Mouse (Mus musculus): Measurements from ENCODE around the gene Tmem150c.

Gene Tmem150c

GRCm38 (mm10) chr5:100166591-100167491, 7.2 kb upstream of the Tmem150c start:
- DNase-seq, result peak; percentile 54

GRCm38 (mm10) chr5:100163368-100163767, 3.8 kb upstream of the Tmem150c start:
- DNase-seq, result no peak

- DNase-seq, result no peak
Observed at GRCm38 (mm10) chr5:100162857-100163256, 3.2 kb upstream of the Tmem150c start.

- DNase-seq, result no peak
Observed at GRCm38 (mm10) chr5:100162053-100162452, 2.4 kb upstream of the Tmem150c start.

- peak; percentile 55 for DNase-seq
Observed at GRCm38 (mm10) chr5:100158791-100159637, 594 bp downstream of the Tmem150c start.

- DNase-seq, result peak; percentile 27
Observed at GRCm38 (mm10) chr5:100158301-100158700, 1.3 kb downstream of the Tmem150c start.

- DNase-seq, result no peak
Observed at GRCm38 (mm10) chr5:100155646-100156045, 4.0 kb downstream of the Tmem150c start.

GRCm38 (mm10) chr5:100149967-100150366, 9.6 kb downstream of the Tmem150c start:
- no peak for DNase-seq

- DNase-seq, result no peak
Observed at GRCm38 (mm10) chr5:100144836-100145235, 14.8 kb downstream of the Tmem150c start.

- peak; percentile 48 for DNase-seq
Observed at GRCm38 (mm10) chr5:100127283-100127682, 32.3 kb downstream of the Tmem150c start.

- no peak for DNase-seq
Observed at GRCm38 (mm10) chr5:100125409-100126123, 34.0 kb downstream of the Tmem150c start.

- no peak for DNase-seq
Observed at GRCm38 (mm10) chr5:100124530-100124929, 35.1 kb downstream of the Tmem150c start.

GRCm38 (mm10) chr5:100123283-100123682, 36.3 kb downstream of the Tmem150c start:
- no peak for DNase-seq

GRCm38 (mm10) chr5:100121170-100121569, 38.4 kb downstream of the Tmem150c start:
- no peak for DNase-seq

GRCm38 (mm10) chr5:100120711-100121141, 38.9 kb downstream of the Tmem150c start:
- DNase-seq, result peak; percentile 5

GRCm38 (mm10) chr5:100119331-100119730, 40.3 kb downstream of the Tmem150c start:
- DNase-seq, result no peak

GRCm38 (mm10) chr5:100113403-100113802, 46.2 kb downstream of the Tmem150c start:
- DNase-seq, result no peak

GRCm38 (mm10) chr5:100110581-100110980, 49.0 kb downstream of the Tmem150c start:
- no peak for DNase-seq

- peak; percentile 57 for DNase-seq
Observed at GRCm38 (mm10) chr5:100109543-100110282, 49.9 kb downstream of the Tmem150c start.

- no peak for DNase-seq
Observed at GRCm38 (mm10) chr5:100108866-100109265, 50.7 kb downstream of the Tmem150c start.

- DNase-seq, result no peak
Observed at GRCm38 (mm10) chr5:100102395-100102794, 57.2 kb downstream of the Tmem150c start.

- DNase-seq, result no peak
Observed at GRCm38 (mm10) chr5:100097967-100098366, 61.6 kb downstream of the Tmem150c start.
